Mouse (Mus musculus) E14TG2a.4 (cell line): ENCODE data around the gene Lenep.

Source experiments
- H3K27me3 ChIP-seq: 2 replicates; pipeline ENCODE4 v1.6.1; 2014; ENCODE audit warnings: low read length, control low read depth; ENCODE audit not compliant: insufficient read depth
- H3K36me3 ChIP-seq: 2 replicates; pipeline ENCODE4 v1.6.1; 2014; ENCODE audit warnings: low read length, control low read depth; ENCODE audit not compliant: insufficient read depth
- H3K4me1 ChIP-seq: replicated peaks from 2 replicates; pipeline ENCODE4 v1.6.1; 2014; ENCODE audit warnings: low read depth, low read length, control low read depth
- H3K4me3 ChIP-seq: replicated peaks from 2 replicates; pipeline ENCODE4 v1.5.1; 2014; ENCODE audit warnings: mild to moderate bottlenecking, low read length
- H3K9me3 ChIP-seq: 2 replicates; pipeline ENCODE4 v1.6.1; 2014; ENCODE audit warnings: low read length, control low read depth
- CTCF ChIP-seq: conservative IDR thresholded peaks from 2 replicates; pipeline ENCODE4 v1.5.1; 2014; ENCODE audit warnings: low read length
- NANOG ChIP-seq: IDR thresholded peaks from 2 replicates; pipeline ENCODE4 v1.6.1; 2014; ENCODE audit warnings: borderline replicate concordance, low read length, mixed read lengths
- POU5F1 ChIP-seq: IDR thresholded peaks from 2 replicates; pipeline ENCODE4 v1.6.1; 2014; ENCODE audit warnings: low read length, borderline replicate concordance

Lenep gene

GRCm38 (mm10) chr3:89395419-89395805, 7.2 kb downstream of the Lenep start:
- TF ChIP-seq NANOG = no peak
- TF ChIP-seq POU5F1 = no peak
- no peak for TF ChIP-seq CTCF
- no peaks in the 10 kb centered on the region for H3K36me3 ChIP-seq
- no peaks in the 10 kb centered on the region for H3K9me3 ChIP-seq
- H3K27me3 ChIP-seq = peaks cover 40% of the 10 kb centered on the region
- H3K4me3 ChIP-seq = peak overlapping the region; percentile 84
- peaks cover 62% of the 10 kb centered on the region for H3K4me1 ChIP-seq

GRCm38 (mm10) chr3:89394894-89395256, 7.7 kb downstream of the Lenep start:
- Histone ChIP-seq H3K36me3 (no peaks in the 10 kb centered on the region), H3K4me1 (peaks cover 65% of the 10 kb centered on the region), H3K27me3 (peaks cover 45% of the 10 kb centered on the region), H3K9me3 (no peaks in the 10 kb centered on the region), H3K4me3 (peak overlapping the region; percentile 84)
- TF ChIP-seq NANOG (no peak), POU5F1 (no peak), CTCF (no peak)

GRCm38 (mm10) chr3:89394006-89394893, 8.3 kb downstream of the Lenep start, which contains the start of gene Zbtb7b:
Zbtb7b (minus strand) TSS chr3:89394776.
- peak within 1 kb of the TSS; percentile 84 for H3K4me3 ChIP-seq
- H3K36me3 ChIP-seq = no peaks in the 10 kb centered on the region
- peaks cover 48% of the 10 kb centered on the region for H3K27me3 ChIP-seq
- peaks cover 65% of the 10 kb centered on the region for H3K4me1 ChIP-seq
- H3K9me3 ChIP-seq = no peaks in the 10 kb centered on the region
- TF ChIP-seq POU5F1 (no peak), CTCF (no peak), NANOG (no peak)

GRCm38 (mm10) chr3:89393605-89394004, 9.0 kb downstream of the Lenep start:
- H3K9me3 ChIP-seq = no peaks in the 10 kb centered on the region
- peak overlapping the region; percentile 84 for H3K4me3 ChIP-seq
- H3K36me3 ChIP-seq = no peaks in the 10 kb centered on the region
- H3K27me3 ChIP-seq = peaks cover 48% of the 10 kb centered on the region
- peaks cover 68% of the 10 kb centered on the region for H3K4me1 ChIP-seq
- TF ChIP-seq POU5F1 = no peak
- no peak for TF ChIP-seq NANOG
- no peak for TF ChIP-seq CTCF

GRCm38 (mm10) chr3:89392871-89393311, 9.7 kb downstream of the Lenep start:
- H3K27me3 ChIP-seq = peaks cover 48% of the 10 kb centered on the region
- H3K36me3 ChIP-seq = no peaks in the 10 kb centered on the region
- TF ChIP-seq NANOG (no peak), CTCF (no peak), POU5F1 (no peak)

GRCm38 (mm10) chr3:89391663-89392511, 10.7 kb downstream of the Lenep start:
- Histone ChIP-seq H3K4me1 (peaks cover 83% of the 10 kb centered on the region), H3K27me3 (peaks cover 43% of the 10 kb centered on the region), H3K36me3 (no peaks in the 10 kb centered on the region), H3K4me3 (peak overlapping the region; percentile 78), H3K9me3 (no peaks in the 10 kb centered on the region)
- no peak for TF ChIP-seq POU5F1
- no peak for TF ChIP-seq CTCF
- no peak for TF ChIP-seq NANOG

More at GRCm38 (mm10) chr3:89392871-89393311, 9.7 kb downstream of the Lenep start:
- Histone ChIP-seq H3K4me3 (peak overlapping the region; percentile 78), H3K4me1 (peaks cover 75% of the 10 kb centered on the region), H3K9me3 (no peaks in the 10 kb centered on the region)

GRCm38 (mm10) chr3:89390699-89391662, 11.6 kb downstream of the Lenep start:
- TF ChIP-seq POU5F1 = no peak
- no peak for TF ChIP-seq NANOG
- no peak for TF ChIP-seq CTCF
- Histone ChIP-seq H3K27me3 (peaks cover 46% of the 10 kb centered on the region), H3K9me3 (no peaks in the 10 kb centered on the region), H3K4me1 (peaks cover 84% of the 10 kb centered on the region), H3K4me3 (peak overlapping the region; percentile 78), H3K36me3 (no peaks in the 10 kb centered on the region)

- H3K9me3 ChIP-seq = no peaks in the 10 kb centered on the region
- H3K4me1 ChIP-seq = peaks cover 84% of the 10 kb centered on the region
- TF ChIP-seq POU5F1 = no peak
- TF ChIP-seq NANOG = no peak
- TF ChIP-seq CTCF = no peak
- H3K27me3 ChIP-seq = peaks cover 46% of the 10 kb centered on the region
- H3K4me3 ChIP-seq = no peak overlapping the region; the same call in 1 of the 2 replicates
- H3K36me3 ChIP-seq = no peaks in the 10 kb centered on the region
These were observed 12.5 kb downstream of the Lenep start for GRCm38 (mm10) chr3:89390111-89390515.
